Mouse (Mus musculus) liver, postnatal 0 days (tissue): Measurements from ENCODE around the gene Lhfpl5.

Experiments used
- CTCF ChIP-seq: sonication (generic); IDR thresholded peaks from 2 replicates; pipeline ENCODE4 v1.5.1; 2016; ENCODE audit warnings: antibody characterized with exemption, low read depth
- EP300 ChIP-seq: IDR thresholded peaks from 2 replicates; pipeline ENCODE4 v1.6.1; 2016; ENCODE audit warnings: antibody characterized with exemption, low read depth, mild to moderate bottlenecking

DNA sequence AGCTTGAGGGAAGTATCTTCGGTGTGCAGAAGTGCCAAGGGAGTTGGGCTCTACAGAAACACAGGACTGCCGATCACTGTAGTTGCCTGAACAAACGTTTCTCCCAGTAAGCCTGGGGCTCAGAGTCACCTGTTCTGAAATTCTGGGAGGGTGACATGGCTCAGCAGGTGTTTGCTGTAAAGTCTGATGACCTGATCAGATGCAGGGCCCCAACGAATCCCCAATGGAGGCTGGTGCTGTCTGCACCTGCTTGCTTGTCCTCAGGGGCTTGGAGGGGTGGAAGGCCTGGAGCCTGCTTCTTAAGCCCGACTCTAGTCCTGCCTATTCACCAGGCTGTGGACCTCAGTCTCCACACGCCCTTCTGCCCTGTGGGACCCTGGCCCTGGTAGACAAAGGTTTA is 17.7 kb upstream of the Lhfpl5 start:
- TF ChIP-seq CTCF (no peak), EP300 (no peak)
